Mouse (Mus musculus): ENCODE measurements around the gene Wdr34. TPM values are rescaled to one million over a fixed set of nuclear protein-coding genes. Genes with fewer than 3 reads are reported as not detected.

Gene Wdr34
- polyA plus RNA-seq (2012; rRNA removed), result 31.5 and 32.4 TPM in 2 replicates

DNA sequence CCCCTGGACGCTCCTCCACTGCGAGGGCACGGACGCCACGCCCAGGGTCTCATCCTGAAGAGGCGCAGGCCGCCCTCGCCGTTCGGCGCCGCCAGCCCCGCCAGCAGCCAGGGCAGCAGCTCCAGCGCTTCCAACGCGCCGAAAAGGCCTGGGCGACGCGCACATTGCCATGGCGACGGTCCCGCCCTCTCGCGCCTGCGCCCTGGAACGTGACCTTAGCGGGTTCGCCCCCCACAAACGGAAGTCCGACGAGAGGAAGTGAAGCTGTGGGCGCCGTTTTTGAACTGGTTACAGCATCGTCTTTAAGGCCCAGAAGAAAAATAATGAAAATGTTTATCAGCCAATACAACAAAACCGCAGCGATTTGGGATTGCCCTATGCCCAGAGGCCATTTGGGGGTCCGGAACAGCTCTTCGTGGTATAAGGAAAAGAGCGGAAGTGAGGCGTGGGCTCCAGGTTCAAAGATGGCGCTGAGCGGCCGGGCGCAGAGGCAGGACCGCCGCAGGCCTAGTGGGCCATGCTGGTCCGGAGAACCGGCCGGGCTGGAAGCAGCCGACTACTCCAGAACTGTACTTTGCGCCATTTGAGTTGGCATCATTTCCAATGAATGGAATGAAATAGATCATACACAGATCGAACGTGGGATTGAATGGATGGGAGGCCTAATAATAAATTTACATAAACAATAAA lies at the start of gene Wdr34:
Gene Wdr34, minus strand, starts transcription at position 183 of the 690 bp plus-strand sequence.

DNA sequence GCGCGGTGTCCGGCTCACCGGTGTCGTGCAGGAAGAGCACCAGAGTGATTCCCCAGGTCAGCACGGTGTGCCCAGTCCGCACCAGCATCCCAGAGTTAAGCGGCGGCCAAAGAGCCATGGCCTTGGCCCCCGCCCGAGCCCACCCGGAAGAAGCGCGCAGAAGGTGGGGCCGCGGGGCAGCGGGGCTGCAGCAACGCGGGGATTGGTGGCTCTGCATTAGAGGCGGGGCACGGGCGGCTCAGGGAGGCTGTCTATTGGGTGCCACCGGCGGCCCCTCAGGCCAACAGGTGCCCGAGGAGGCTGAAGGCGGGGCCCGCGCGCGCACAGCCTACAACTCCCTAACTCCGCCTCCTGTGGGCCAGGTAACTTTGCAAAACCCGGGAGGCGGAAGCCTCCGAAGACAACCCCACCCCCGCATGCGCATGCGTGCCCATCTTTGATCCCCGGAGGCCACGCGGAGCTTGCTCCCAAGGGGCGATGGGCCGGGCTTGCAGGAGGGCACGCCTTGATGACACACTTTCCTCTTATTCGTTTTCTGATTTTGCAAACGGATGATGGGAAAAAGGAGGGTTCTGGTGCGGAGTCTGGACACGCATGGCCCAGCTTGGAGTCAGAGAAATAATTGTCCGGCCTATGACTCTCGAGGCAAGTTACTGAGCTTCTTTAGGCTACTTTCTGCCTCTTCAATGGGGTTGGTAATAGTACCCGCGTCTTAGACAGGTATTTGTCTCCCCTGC lies 45.0 kb upstream of the Wdr34 start, which contains the start of gene Zdhhc12:
Gene Zdhhc12, minus strand, starts transcription at position 178 of the 737 bp plus-strand sequence.

DNA sequence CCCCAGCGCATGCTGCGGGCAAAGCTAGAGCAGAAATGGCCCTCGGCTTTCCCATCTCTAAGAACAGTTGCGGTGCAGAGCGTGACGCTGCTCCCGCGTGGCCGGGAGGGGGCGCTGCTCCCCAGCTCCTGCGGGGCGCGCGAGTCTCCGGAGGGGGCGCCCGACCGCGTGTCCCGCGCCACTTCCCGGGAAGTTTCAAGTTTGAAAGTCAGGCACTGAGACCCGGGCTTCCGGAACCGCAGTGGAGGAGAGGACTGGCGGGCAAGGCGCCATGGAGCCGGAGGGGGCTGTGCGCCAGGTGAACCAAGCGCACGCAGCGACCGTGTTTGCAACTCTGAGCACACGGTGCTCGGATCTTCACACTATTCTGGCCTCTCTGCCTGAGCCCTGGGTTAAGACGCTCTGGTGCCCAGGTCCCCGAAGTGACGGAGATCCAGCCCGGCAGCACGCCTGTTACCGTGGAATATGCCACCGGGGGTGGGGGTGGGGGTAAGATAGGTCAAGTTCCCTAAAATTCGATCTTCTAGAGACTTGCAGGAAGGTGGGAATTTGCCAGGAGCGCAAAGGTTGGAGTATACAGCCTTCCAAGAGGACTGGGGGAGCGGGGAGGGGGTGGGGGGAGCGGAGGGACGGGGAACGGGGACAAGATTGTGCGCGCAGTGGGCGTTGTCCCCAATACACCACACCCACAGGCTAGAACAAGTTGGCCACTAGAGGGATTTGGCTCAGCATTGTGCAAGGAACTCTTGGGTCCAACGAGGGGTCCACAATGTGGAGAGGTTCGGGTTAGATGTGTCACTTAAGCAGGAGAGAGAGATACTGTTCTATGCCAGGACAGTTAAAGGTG lies 29.0 kb upstream of the Wdr34 start, which contains the start of gene Pkn3:
Gene Pkn3, plus strand, starts transcription at position 183 of the 847 bp plus-strand sequence.

DNA sequence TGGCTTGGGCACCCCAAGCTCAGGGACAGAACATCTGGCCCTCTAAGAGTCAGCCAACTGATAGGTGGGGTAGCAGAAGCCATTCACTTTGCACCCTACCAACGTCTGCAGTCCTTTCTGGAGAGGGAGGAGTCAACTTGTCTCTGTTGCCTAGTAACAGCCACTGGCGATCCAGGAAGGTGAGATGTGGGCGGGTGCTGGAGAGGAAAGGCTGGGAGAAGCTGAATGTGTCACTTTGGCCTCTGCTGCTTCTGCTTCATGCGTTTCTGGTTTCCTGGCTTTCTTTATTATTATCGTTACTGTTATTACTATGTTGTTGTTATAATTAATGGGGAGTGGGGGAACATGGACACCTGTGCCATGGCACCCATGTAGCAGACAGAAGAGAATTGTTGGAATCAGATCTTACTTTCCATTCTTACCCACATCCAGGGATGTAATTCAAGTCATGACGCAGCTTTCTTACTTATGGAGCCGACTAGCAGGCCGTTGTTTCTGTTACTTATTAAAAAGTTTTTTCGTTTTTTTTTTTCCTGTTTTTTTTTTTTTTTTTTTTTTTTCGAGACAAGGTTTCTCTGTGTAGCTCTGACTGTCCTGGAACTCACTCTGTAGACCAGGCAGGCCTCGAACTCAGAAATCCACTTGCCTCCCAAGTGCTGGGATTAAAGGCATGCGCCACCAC lies 8.7 kb upstream of the Wdr34 start, which contains the start of gene Set:
Gene Set, plus strand, starts transcription at position 156 of the 682 bp plus-strand sequence.

Other genes with a start within 250 kb of the Wdr34 start
- gene Slc27a4, start 246.2 kb downstream of the Wdr34 start, polyA plus RNA-seq (2012; rRNA removed), result 22.4 and 24.8 TPM in 2 replicates
- 42.0 and 55.3 TPM in 2 replicates for gene Urm1, start 228.8 kb downstream of the Wdr34 start, polyA plus RNA-seq (2012; rRNA removed)
- gene Cercam, start 179.7 kb downstream of the Wdr34 start, polyA plus RNA-seq (2012; rRNA removed), result 22.9 and 23.2 TPM in 2 replicates
- 106 and 132 TPM in 2 replicates for gene Odf2, start 159.7 kb downstream of the Wdr34 start, polyA plus RNA-seq (2012; rRNA removed)
- gene Gle1, start 113.5 kb downstream of the Wdr34 start, polyA plus RNA-seq (2012; rRNA removed), result 40.0 and 50.5 TPM in 2 replicates
- gene Sptan1, start 83.3 kb downstream of the Wdr34 start, polyA plus RNA-seq (2012; rRNA removed), result 265 and 291 TPM in 2 replicates
- gene Set, start 8.5 kb upstream of the Wdr34 start, polyA plus RNA-seq (2012; rRNA removed), result 683 and 2,388 TPM in 2 replicates
- gene Pkn3, start 28.8 kb upstream of the Wdr34 start, polyA plus RNA-seq (2012; rRNA removed), result 17.4 and 28.0 TPM in 2 replicates
- gene Zdhhc12, start 44.8 kb upstream of the Wdr34 start, polyA plus RNA-seq (2012; rRNA removed), result 22.3 and 37.3 TPM in 2 replicates
- 26.9 and 42.9 TPM in 2 replicates for gene Zer1, start 75.7 kb upstream of the Wdr34 start, polyA plus RNA-seq (2012; rRNA removed)
- gene Tbc1d13, start 84.9 kb upstream of the Wdr34 start, polyA plus RNA-seq (2012; rRNA removed), result 43.4 and 48.1 TPM in 2 replicates
- gene Endog, start 122.6 kb upstream of the Wdr34 start, polyA plus RNA-seq (2012; rRNA removed), result 10.5 and 11.2 TPM in 2 replicates
- 59.2 and 60.5 TPM in 2 replicates for gene Spout1, start 129.6 kb upstream of the Wdr34 start, polyA plus RNA-seq (2012; rRNA removed)
- gene Kyat1, start 157.0 kb upstream of the Wdr34 start, polyA plus RNA-seq (2012; rRNA removed), result 14.1 and 17.2 TPM in 2 replicates
- 17.0 and 25.4 TPM in 2 replicates for gene Lrrc8a, start 188.8 kb upstream of the Wdr34 start, polyA plus RNA-seq (2012; rRNA removed)
- gene Gm28035, start 191.7 kb upstream of the Wdr34 start, polyA plus RNA-seq (2012; rRNA removed), result 4.9 and 10.7 TPM in 2 replicates
- 7.4 and 9.1 TPM in 2 replicates for gene Phyhd1, start 217.3 kb upstream of the Wdr34 start, polyA plus RNA-seq (2012; rRNA removed)
- not detected in 2 replicates for gene Gm28038, start 232.2 kb upstream of the Wdr34 start, polyA plus RNA-seq (2012; rRNA removed)
- 8.1 and 10.7 TPM in 2 replicates for gene Dolk, start 237.5 kb upstream of the Wdr34 start, polyA plus RNA-seq (2012; rRNA removed)
- gene Nup188, start 237.5 kb upstream of the Wdr34 start, polyA plus RNA-seq (2012; rRNA removed), result 37.5 and 56.2 TPM in 2 replicates